Mouse (Mus musculus) liver, embryonic 14.5 days (tissue): ENCODE results near the gene Siae.

Experiments
- CTCF ChIP-seq: IDR thresholded peaks from 2 replicates; pipeline ENCODE4 v1.5.1; 2016; ENCODE audit warnings: antibody characterized with exemption, low read depth, control low read depth
- EP300 ChIP-seq: IDR thresholded peaks from 2 replicates; pipeline ENCODE4 v1.6.1; 2016; ENCODE audit warnings: antibody characterized with exemption, low read depth

- TF ChIP-seq CTCF (peak; percentile 78), EP300 (no peak)
Measured at GRCm38 (mm10) chr9:37636335-37636734, 80.8 kb downstream of the Siae start.
